Comparison of ENCODE assay signal across 9 mouse cellular contexts in genomic region chr3:103169771-103170170, GRCm38 (mm10). TPM values are rescaled to one million over a fixed set of nuclear protein-coding genes. Genes with fewer than 3 reads are reported as not detected.
DNase-seq lines count a peak whose midpoint lies in the region; ATAC-seq lines count a peak whose summit lies in the region.
"Had no signal": no experiment of that assay in that cellular context is flagged by ENCODE, and none has a peak within 500 bp of the region (broad histone marks: within the 10 kb centered on the region; RNA-seq: fewer than 3 reads in every experiment).

No protein-coding gene starts in this region.

- no peaks in the 10 kb centered on the region for H3K27me3 ChIP-seq in intestine, embryonic 14.5 days (replicated peaks; ENCODE audit: control insufficient read depth, insufficient read depth, low read length)
- no peaks in the 10 kb centered on the region for H3K27me3 ChIP-seq in intestine, embryonic 15.5 days (replicated peaks)
- no peaks in the 10 kb centered on the region for H3K27me3 ChIP-seq in embryonic facial prominence, embryonic 11.5 days (ENCODE audit: control insufficient read depth, insufficient read depth, low read length)
- H3K27me3 ChIP-seq: embryonic facial prominence, embryonic 13.5 days had no signal

- peaks cover 13% of the 10 kb centered on the region for H3K4me1 ChIP-seq in intestine, embryonic 14.5 days (replicated peaks; ENCODE audit: control insufficient read depth, insufficient read depth, low read length)
- peaks cover 10% of the 10 kb centered on the region; the same call in 1 of the 2 replicates for H3K4me1 ChIP-seq in intestine, embryonic 15.5 days (replicated peaks)
- H3K4me1 ChIP-seq in embryonic facial prominence, embryonic 11.5 days (ENCODE audit: control insufficient read depth, insufficient read depth, low read length), result peaks cover 5% of the 10 kb centered on the region

- intact Hi-C loops in heart, postnatal 36 days (cut with DNase I), result loop anchor here (1.0 to 5.0 kb wide), 6 partner anchors 23 to 452 kb away; partner anchors contain the start of genes Dennd2c, Nr1h5 and Nras

- H3K4me2 ChIP-seq in intestine, embryonic 14.5 days (ENCODE audit: low read length), result no peak overlapping the region
- no peak overlapping the region for H3K4me2 ChIP-seq in intestine, embryonic 15.5 days (replicated peaks)
- no peak overlapping the region for H3K4me2 ChIP-seq in embryonic facial prominence, embryonic 11.5 days (ENCODE audit: low read depth, low read length)
- H3K4me2 ChIP-seq: embryonic facial prominence, embryonic 13.5 days had no signal

- no peak overlapping the region for H3K27ac ChIP-seq in intestine, embryonic 14.5 days (ENCODE audit: low read depth)
- no peak overlapping the region for H3K27ac ChIP-seq in intestine, embryonic 15.5 days
- no peak overlapping the region for H3K27ac ChIP-seq in embryonic facial prominence, embryonic 11.5 days (replicated peaks; ENCODE audit: low read depth, low read length)
- H3K27ac ChIP-seq: embryonic facial prominence, embryonic 13.5 days had no signal

- H3K36me3 ChIP-seq in intestine, embryonic 14.5 days (ENCODE audit: control insufficient read depth, insufficient read depth, low read length), result peaks cover 11% of the 10 kb centered on the region
- peaks cover 8% of the 10 kb centered on the region; the same call in 1 of the 2 replicates for H3K36me3 ChIP-seq in intestine, embryonic 15.5 days
- no peaks in the 10 kb centered on the region; the same call in 1 of the 2 replicates for H3K36me3 ChIP-seq in embryonic facial prominence, embryonic 11.5 days (replicated peaks; ENCODE audit: control insufficient read depth, insufficient read depth, low read depth, low read length)

- H3K9me3 ChIP-seq in intestine, embryonic 14.5 days (ENCODE audit: control insufficient read depth, low read length), result no peaks in the 10 kb centered on the region
- H3K9me3 ChIP-seq in intestine, embryonic 15.5 days, result no peaks in the 10 kb centered on the region
- no peaks in the 10 kb centered on the region for H3K9me3 ChIP-seq in embryonic facial prominence, embryonic 11.5 days (replicated peaks; ENCODE audit: control insufficient read depth, low read length)
- H3K9me3 ChIP-seq: embryonic facial prominence, embryonic 13.5 days had no signal

- no peak overlapping the region for H3K4me3 ChIP-seq in intestine, embryonic 14.5 days (ENCODE audit: low read depth, low read length)
- no peak overlapping the region for H3K4me3 ChIP-seq in intestine, embryonic 15.5 days (replicated peaks)
- H3K4me3 ChIP-seq in embryonic facial prominence, embryonic 11.5 days (ENCODE audit: low read depth, low read length), result no peak overlapping the region
- H3K4me3 ChIP-seq: embryonic facial prominence, embryonic 13.5 days had no signal

- ATAC-seq in intestine, embryonic 14.5 days (replicated peaks; ENCODE audit: low FRiP score, low TSS enrichment, low read depth), result no peak
- no peak for ATAC-seq in intestine, embryonic 15.5 days
- no peak for ATAC-seq in embryonic facial prominence, embryonic 11.5 days (replicated peaks; ENCODE audit: insufficient number of reproducible peaks, low FRiP score, low TSS enrichment, low read depth)

- 23% methylated on average over 4 of the region's 4 CpGs for WGBS in intestine, embryonic 14.5 days
- WGBS in intestine, embryonic 15.5 days, result 21% methylated on average over 4 of the region's 4 CpGs
- WGBS in embryonic facial prominence, embryonic 11.5 days, result 12% methylated on average over 4 of the region's 4 CpGs

- DNase-seq in intestine, embryonic 14.5 days (ENCODE audit: low spot score), result peak; percentile 86
- DNase-seq in adrenal gland, postnatal 25 days, result peak; percentile 81
- peak; percentile 91 for DNase-seq in embryonic facial prominence, embryonic 11.5 days (ENCODE audit: low spot score)
- peak; percentile 76 to 86 for DNase-seq in heart, postnatal 36 days
- DNase-seq in left cerebral cortex, adult 9 months (ENCODE audit: low spot score in 2 of 2), result peak; percentile 5 to 81
- peak; percentile 74 for DNase-seq in neural tube, embryonic 10.5 days (ENCODE audit: extremely low spot score, low spot score)
- peak; percentile 91 for DNase-seq in testis, postnatal 10 days (ENCODE audit: low spot score)

- H3K9ac ChIP-seq in intestine, embryonic 14.5 days (ENCODE audit: low read length), result no peak overlapping the region
- H3K9ac ChIP-seq in intestine, embryonic 15.5 days, result no peak overlapping the region
- H3K9ac ChIP-seq in embryonic facial prominence, embryonic 11.5 days (replicated peaks; ENCODE audit: low read length), result no peak overlapping the region
- H3K9ac ChIP-seq: embryonic facial prominence, embryonic 13.5 days had no signal

RNA-seq across cellular contexts. Expression of gene Bcas2, which starts 1.7 kb away (rescaled TPM):
- polyA plus RNA-seq in intestine, embryonic 14.5 days (2014; fragmentation: Nextera tagmentation; extraction: Ambion mirVana), result 189 and 195 TPM in 2 replicates
- polyA plus RNA-seq in intestine, embryonic 15.5 days (2015; fragmentation: Nextera tagmentation; extraction: Ambion mirVana), result 179 and 189 TPM in 2 replicates
- total RNA-seq in adrenal gland, postnatal 25 days (2021), result 37.7 and 60.3 TPM in 2 replicates
- 276 and 293 TPM in 2 replicates for polyA plus RNA-seq in embryonic facial prominence, embryonic 11.5 days (2014; fragmentation: Nextera tagmentation; extraction: Ambion mirVana)
- 10 to 100 TPM; 50.4 to 54.6 TPM for total RNA-seq in heart, postnatal 36 days (2021)
